Mouse (Mus musculus) lung, adult 18-20 months (tissue): ENCODE measurements around the gene Ccl28.
"Not testable (repeated sequence)": the region's sequence is repeated elsewhere in the genome, so short reads cannot be mapped to it uniquely, and the experiment has no call there.

Source experiments
- DNase-seq, 2 experiments: peaks; one replicate each; pipeline ENCODE4 v3.0.0; 2022; ENCODE audit warnings: mixed read lengths in 2 of 2

The Ccl28 gene

DNA sequence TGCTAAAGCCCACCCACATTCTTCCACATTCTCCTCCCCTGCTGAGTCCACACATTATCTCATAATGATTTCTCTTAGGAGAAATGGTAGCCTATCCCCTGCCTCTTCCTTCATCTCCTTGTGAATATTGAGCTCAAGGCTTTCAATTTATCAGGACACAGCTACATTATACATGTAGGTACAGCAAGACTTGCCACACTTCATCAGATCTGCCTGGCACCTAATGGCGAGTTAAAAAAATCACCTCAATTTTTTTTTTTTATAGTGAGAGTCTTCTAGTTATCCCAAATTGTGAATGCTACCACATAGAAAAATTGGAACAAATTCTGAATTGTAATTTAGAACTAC lies 26.1 kb downstream of the Ccl28 start:
- no peak for DNase-seq

DNA sequence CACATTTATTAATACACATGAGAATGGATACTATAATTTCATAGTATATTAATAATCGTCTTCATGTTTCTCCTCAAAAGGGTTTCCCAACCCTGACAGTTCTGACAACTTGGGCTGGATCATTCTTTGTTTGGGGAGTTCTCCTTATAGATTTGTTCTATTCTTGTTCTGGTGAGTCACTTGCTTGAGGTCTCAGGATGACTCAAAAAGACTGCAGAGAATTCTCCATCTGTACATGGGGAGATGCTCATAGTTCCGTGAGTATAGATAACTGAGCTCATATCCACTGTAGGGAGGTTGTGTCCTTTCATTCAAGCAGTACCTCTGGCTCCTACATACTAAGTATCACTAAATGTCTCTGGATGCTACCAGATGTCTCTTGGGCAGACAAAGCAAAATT lies 31.1 kb downstream of the Ccl28 start:
- DNase-seq = no peak

DNA sequence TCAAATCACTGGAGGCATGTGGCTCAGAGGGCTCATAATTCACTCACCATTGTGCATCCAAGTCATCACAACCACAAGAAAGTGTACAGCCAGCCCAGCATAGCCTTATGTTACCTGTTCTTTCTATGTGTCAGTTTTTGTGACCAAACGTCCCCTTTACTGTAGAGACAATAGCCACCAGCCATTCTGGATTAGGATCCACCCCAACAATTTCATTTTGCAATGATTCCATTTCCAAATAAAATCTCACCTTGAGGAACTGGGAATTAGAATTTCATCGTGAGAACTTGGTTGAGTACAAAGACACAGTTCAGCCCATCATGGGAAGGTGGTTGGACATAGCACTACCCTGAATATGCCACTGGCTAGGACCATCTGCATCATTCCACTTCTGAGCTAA lies 32.6 kb downstream of the Ccl28 start:
- no peak for DNase-seq

DNA sequence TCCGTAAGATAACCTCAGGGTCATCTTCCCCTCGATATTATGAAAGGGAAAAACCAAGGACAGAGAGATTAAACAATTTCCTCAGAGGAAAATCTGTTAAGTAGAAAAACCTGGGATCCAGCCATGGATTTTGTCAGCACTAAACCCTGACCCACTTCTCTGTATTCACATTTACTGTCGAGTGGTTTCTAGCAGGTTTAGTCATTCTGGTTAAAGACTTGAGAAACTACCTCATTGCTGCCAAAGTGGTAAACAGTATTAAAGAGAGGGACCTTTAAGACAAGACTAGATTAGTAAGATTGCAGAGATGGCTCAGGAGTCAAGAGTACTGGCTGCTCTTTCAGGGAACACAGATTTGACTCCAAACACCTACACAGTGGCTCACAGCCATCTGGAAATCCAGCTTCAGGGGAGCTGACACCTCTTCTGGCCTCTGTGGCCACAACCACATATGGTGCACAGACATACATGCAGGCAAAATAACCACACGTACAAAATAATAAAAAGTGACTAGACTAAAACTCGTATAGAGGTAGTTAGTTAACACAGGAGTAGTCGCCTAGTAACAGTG lies 33.3 kb downstream of the Ccl28 start:
- no peak for DNase-seq

DNA sequence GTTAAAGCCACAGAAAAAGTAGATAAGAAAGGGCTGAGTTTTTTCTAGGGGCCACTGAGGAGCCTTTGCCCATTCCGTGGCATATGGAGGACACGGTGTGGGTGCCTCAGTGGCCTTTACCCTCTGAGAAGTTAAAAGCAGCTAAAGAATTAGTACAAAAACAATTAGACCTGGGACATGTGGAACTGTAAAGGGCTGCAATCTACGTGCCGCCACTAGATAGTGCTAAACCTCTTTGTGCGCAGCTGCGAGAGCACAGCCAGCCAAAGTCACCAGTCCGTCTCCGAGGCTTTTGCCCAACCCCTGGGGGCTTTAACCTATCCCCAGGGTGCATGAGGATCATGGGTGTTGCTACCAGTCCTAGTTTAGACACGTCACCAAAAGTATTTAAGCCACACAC lies 37.8 kb downstream of the Ccl28 start:
- DNase-seq = peak; percentile 12 to 30

DNA sequence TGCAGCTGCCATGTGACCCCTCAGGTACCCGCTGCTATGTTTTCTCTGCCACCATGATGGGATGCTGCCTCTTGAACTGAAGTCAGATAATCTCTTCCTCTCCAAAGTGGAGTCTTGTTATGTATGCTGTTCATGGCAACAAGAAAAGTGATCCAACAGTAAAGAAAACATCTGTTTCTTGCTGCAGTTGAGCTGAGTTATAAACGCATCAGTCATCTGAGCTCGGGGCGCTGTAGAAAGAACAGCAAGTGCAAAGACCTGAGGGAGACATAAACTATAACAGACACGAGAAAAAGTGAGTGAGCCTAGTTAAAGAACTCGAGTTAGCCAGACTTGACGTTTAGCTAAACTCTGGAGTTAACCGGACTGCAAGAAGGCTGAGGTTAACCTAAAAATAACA lies 55.2 kb downstream of the Ccl28 start:
- DNase-seq = no peak

DNA sequence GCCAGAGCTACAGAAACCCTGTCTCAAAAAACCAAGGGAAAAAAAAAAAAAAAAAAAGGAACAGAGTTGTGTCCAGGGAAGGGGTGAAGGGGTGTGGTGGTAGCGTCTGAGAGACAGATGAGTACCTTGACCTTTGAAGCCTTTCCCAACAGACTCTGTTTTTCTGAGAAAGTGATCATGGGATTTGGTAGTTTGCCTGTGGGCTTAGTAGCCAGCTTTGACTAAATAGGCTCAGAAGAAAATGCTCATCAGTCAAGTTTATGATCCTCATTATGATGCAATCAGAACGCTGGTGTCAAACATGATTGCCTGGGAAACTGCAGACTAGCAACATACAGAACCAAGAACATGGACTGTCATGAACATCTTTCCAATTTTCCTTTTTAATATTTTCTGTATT lies 56.1 kb downstream of the Ccl28 start:
- no peak for DNase-seq

DNA sequence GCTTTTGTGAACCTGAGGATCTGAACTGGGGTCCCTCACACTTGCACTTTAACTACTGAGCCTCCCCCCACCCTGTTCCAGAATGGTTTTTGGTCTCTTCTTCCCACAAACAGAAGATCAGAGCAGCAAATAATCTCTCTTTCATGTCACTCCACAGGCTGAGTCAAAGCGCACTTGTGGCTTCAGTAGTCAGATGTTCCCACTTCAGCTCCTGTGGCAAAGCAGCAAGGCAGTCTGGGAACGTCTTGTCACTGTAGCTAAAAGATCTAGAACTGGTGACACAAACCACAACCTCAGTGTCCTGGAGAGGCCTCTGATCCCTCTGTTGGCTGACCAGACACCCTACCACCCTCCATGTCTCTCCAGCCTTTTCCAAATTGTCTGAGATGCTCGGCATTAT lies 57.5 kb downstream of the Ccl28 start:
- no peak for DNase-seq

DNA sequence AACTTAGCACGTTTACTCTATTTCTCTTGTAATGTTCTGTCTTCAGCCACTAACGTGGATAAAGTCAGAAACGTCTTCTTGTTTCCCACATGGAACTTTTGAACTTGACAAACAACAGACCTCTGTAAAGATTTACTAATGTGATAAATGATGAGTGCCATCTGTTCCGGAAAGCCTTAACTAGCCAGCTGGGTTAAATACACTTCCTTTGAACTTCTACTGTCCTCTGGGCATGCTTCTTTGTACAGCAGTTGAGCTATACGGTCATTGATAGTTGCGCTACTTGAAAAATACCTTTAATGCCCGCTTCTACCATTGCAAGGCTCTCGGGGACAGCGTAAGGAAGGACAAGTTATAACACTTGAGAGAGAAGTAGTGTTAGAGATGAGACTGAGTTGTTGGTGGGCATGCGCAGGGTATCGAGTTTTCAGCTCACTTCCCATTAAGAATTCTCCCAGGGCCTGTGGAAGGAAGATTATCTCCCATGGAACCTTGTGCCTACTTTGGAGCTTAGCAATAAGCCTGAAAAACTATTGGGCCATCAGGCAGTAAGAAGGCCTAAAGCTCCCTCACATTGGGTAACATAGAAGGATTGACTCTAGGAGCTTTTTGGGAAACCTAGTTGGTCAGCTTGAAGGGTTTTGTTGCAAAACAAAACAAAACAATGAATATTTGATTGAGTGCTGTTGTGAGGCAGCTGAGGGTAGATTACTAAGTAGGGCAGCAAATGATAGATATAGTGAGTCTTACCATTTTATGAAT lies 61.0 kb downstream of the Ccl28 start:
- DNase-seq = no peak

DNA sequence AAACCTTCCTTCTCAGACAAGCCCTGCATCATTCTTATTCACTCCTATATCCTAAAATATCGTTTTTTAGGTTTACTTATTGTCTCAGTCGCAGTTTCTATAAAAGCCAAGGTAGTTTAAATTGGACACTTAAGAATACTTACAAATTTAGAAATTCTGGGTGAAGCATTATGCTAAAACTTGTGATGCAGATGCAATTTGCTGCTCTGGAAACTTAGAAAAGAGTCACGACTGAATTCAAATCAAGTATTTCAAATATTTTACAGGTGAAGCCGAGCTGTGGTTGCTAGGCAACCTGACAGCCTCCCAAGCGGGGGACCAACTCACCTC lies 66.1 kb downstream of the Ccl28 start:
- no peak for DNase-seq

DNA sequence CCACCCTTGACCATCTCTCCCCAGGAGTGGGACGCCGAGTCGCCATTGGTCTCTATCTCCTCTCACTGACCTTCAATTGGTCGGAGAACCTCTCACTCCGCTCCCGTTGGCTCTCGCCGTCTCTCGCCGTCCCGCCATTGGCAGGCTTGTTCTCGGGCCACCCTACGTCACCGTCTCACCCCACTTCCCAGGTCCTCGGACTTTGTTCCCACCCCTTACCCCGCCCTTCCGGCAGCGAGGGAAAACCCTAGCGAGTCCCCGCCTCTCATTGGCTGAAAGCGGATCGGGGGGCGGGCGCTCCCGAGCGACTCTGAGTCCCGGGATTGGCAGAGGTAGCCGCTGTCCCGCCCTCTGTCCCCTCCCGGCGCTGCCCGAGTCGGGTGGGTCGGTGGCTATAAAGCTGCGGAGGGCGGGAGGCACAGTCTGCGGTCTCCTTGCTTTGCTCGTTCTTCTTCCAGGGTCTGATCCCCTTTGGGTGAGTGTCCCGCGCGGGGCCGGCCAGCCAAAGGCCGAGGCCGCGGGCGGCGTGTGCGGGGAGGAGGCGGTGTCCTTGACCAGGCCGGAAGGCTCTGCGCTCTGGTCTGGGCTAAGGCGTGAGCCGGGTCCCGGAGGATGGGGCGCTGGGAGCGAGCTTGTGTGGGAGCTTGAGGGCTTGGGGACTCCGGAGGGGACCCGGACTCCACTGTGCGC lies 66.6 kb downstream of the Ccl28 start, which contains the start of gene Hmgcs1:
Gene Hmgcs1, plus strand, starts transcription at position 341 of the 690 bp plus-strand sequence.
- peak; percentile 100 for DNase-seq

DNA sequence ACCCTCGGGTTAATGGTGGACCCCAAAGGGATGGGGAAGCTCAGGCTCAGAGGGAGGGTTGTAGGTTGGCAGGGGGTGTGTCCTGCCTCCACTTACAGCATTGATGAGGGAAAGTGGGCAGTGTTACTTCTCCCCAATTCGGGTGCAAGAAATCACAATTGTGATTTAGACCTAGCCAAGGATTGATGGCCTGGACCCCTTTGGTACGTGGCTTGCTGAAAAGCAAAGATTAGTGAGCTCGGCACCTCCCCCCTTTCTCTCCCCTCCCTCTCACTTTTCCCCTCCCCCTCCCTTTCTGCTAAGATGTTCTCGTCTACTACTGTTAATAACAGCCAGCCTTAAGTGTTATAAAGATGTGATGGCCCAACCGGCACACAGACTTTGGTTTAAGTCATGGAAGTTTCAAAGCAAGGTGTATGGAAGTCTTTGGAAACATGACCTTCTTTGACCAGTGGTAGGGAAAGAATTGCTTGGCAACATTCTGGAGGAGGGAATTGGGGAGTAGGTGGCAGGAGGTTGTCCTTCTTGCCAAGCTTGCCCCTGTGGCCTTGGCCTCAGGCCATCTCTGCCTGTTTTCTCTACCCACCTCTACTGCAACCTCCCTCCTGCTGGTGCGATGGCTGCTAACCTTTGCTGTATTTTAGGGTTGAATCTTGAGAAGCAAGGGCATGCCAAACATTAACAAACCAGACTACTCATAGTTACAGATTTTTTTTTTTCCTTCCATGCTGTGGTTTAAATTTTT lies 67.4 kb downstream of the Ccl28 start:
- peak in 1 of 2 experiments; percentile 14 for DNase-seq

DNA sequence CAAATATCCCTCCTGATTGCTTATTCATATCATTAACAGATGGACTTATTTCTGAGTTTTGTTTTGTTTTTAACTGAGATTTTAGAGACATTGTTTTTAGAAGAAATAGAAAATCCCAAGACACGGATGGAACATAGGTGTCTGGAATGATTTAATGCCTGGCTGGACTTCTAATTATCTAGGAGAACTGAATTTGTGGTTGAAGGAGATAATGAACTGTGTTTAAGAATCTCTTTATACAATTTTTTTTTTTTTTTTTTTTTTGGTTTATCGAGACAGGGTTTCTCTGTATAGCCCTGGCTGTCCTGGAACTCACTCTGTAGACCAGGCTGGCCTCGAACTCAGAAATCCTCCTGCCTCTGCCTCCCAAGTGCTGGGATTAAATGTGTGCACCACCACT lies 68.3 kb downstream of the Ccl28 start:
- DNase-seq = not testable (repeated sequence)

DNA sequence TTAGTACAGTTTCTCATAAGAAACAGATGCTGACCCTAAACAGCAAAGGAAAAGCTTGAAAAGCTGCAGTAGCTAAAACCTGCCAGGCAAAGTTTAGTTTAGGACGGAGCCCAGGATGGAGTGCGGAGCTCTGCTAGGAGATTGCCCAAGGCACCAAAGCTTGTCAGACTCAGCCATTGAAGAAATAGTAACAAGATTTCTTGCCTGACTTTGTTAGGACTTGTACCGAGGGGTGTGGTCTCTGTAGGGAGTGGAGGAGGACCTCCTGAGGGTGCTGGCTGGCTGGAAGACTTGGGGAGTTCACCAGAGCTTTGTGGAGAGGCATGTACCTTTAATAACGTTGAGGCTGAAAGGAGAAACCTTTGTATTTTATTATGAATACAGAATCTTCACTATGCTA lies 72.1 kb downstream of the Ccl28 start:
- no peak for DNase-seq

DNA sequence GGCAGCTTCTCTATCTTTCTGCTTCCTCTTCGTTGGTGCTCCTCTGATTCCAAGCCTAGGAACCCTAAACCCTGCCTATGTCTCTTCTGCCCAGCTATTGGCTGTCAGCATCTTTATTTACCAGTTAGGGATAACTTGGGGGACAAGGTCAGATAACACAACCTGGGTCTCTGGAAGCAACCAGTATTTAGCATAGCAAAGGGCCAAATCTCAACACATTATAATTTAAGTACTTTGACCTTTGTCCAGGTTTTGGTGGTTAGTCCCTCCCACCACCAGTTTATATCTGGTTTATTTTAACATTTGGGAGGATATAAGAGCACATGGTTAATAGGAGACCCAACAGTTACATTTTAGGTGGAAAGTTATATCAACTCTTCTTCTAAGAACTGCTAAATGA lies 72.9 kb downstream of the Ccl28 start:
- DNase-seq = no peak

DNA sequence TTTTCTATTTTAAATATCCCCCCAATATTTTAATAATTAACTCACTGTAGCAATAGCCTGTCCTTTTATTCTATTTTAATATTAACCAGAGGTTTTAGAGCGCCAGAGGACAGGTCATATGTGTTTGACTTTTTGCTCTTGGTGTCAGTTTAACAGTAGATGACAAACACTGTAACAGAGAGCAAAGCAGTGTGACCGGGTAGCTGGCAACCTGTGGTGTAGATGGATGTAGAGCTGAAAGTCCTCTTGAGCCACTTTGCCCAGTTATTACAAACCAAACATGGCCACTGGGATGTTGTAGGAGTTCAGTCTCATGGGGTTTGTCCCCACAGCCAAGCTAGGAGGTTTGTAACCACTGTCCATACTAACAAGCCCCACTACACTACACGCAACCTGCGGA lies 74.8 kb downstream of the Ccl28 start:
- no peak for DNase-seq
